ENCODE assay signal across 9 mouse cellular contexts in genomic region chr6:77243541-77244231, GRCm38 (mm10). TPM values are rescaled to one million over a fixed set of nuclear protein-coding genes. Genes with fewer than 3 reads are reported as not detected.
A peak's percentile ranks its signal among the peaks of the same experiment; 100 is the strongest.
DNase-seq lines count a peak whose midpoint lies in the region; ATAC-seq and TF ChIP-seq lines count a peak whose summit lies in the region.
"Had no signal": no experiment of that assay in that cellular context is flagged by ENCODE, and none has a peak within 500 bp of the region (broad histone marks: within the 10 kb centered on the region; RNA-seq: fewer than 3 reads in every experiment).

No protein-coding gene starts in this region.

- H3K36me3 ChIP-seq in heart, embryonic 15.5 days: no peaks in the 10 kb centered on the region
- no peaks in the 10 kb centered on the region for H3K36me3 ChIP-seq in forebrain, postnatal 0 days (ENCODE audit: insufficient read depth)

- H3K4me3 ChIP-seq in heart, embryonic 15.5 days: peak overlapping the region; percentile 51
- H3K4me3 ChIP-seq in forebrain, postnatal 0 days (ENCODE audit: low read depth, low read length): peak overlapping the region; percentile 64

- ATAC-seq in heart, embryonic 15.5 days (replicated peaks; ENCODE audit: insufficient number of reproducible peaks, insufficient read depth, low FRiP score, low read depth): 0 out of 2 replicates have a peak, but pooled peaks have one; percentile 10
- peak; percentile 34 for ATAC-seq in forebrain, postnatal 0 days

- DNase-seq in heart, postnatal 4 days: no peak
- DNase-seq in cerebellum, adult 9-10 months: peak; percentile 16
- DNase-seq in forebrain, postnatal 0 days: peak; percentile 70
- DNase-seq in layer of hippocampus, postnatal 25 days (ENCODE audit: extremely low spot score in 1 of 2, low spot score in 1 of 2): peak; percentile 45 to 49
- DNase-seq in neural tube, embryonic 10.5 days (ENCODE audit: extremely low spot score, low spot score): peak; percentile 71
- DNase-seq in spleen, postnatal 36 days (ENCODE audit: low spot score in 2 of 2): no peak
- no peak for DNase-seq in gastrocnemius, postnatal 25 days

- H3K4me1 ChIP-seq in heart, embryonic 15.5 days (replicated peaks): peaks cover 21% of the 10 kb centered on the region
- peaks cover 6% of the 10 kb centered on the region; the same call in 1 of the 2 replicates for H3K4me1 ChIP-seq in forebrain, postnatal 0 days (ENCODE audit: insufficient read depth)

- H3K9me3 ChIP-seq in heart, embryonic 15.5 days (replicated peaks): no peaks in the 10 kb centered on the region
- H3K9me3 ChIP-seq in forebrain, postnatal 0 days (ENCODE audit: low read length): no peaks in the 10 kb centered on the region

- 0 out of 2 replicates have a peak overlapping the region, but pooled peaks have one; percentile 6 for H3K9ac ChIP-seq in heart, embryonic 15.5 days
- H3K9ac ChIP-seq in forebrain, postnatal 0 days: peak overlapping the region; percentile 74

- H3K27ac ChIP-seq in heart, embryonic 15.5 days: no peak overlapping the region
- H3K27ac ChIP-seq in forebrain, postnatal 0 days (ENCODE audit: low read depth, low read length): peak overlapping the region; percentile 88

- peak; percentile 50 for TF ChIP-seq CTCF in forebrain, postnatal 0 days (IDR thresholded peaks at IDR 0.05; ENCODE audit: low read depth)

- WGBS in heart, embryonic 15.5 days: under 1% methylated on average over 43 of the region's 43 CpGs
- under 1% methylated on average over 43 of the region's 43 CpGs for WGBS in forebrain, postnatal 0 days

- peaks cover 67% of the 10 kb centered on the region for H3K27me3 ChIP-seq in heart, embryonic 15.5 days
- H3K27me3 ChIP-seq in forebrain, postnatal 0 days (ENCODE audit: insufficient read depth, low read length): no peaks in the 10 kb centered on the region

- H3K4me2 ChIP-seq in heart, embryonic 15.5 days: peak overlapping the region; percentile 89
- peak overlapping the region; percentile 85 for H3K4me2 ChIP-seq in forebrain, postnatal 0 days (ENCODE audit: low read depth)

RNA-seq across cellular contexts. Expression of gene Lrrtm1, which starts 1.2 kb away (rescaled TPM):
- 0.94 and 1.4 TPM in 2 replicates for polyA plus RNA-seq in heart, embryonic 15.5 days (2015; fragmentation: Nextera tagmentation; extraction: Ambion mirVana)
- under 1 TPM; 0.36 to 0.60 TPM for total RNA-seq in heart, postnatal 4 days (2021)
- total RNA-seq in forebrain, postnatal 0 days (2014; rRNA removed): 52.2 and 55.3 TPM in 2 replicates
- 74.1 and 74.7 TPM in 2 replicates for polyA plus RNA-seq in forebrain, postnatal 0 days (2015; fragmentation: Nextera tagmentation; extraction: Ambion mirVana)
- total RNA-seq in layer of hippocampus, postnatal 25 days (2021): 100 to 1,000 TPM; 117 to 125 TPM
- total RNA-seq in gastrocnemius, postnatal 25 days (2021): not detected
- total RNA-seq: MEL had no signal

Comparison
In these comparisons a context has a peak if more than half of its experiments do, and no peak if none do; other contexts are left out.
1. DNase-seq: peak in cerebellum, adult 9-10 months (single experiment), forebrain, postnatal 0 days (single experiment), layer of hippocampus, postnatal 25 days (2 of 2) and neural tube, embryonic 10.5 days (single experiment); none in heart, postnatal 4 days (single experiment), spleen, postnatal 36 days (0 of 2) and gastrocnemius, postnatal 25 days (single experiment).
2. RNA of gene Lrrtm1, which starts 1.2 kb away (total RNA-seq): 117 to 125 TPM in layer of hippocampus, postnatal 25 days and 52.2 to 55.3 TPM in forebrain, postnatal 0 days; 0.36 to 0.60 TPM in heart, postnatal 4 days and not detected in gastrocnemius, postnatal 25 days; every median in the first group is over 10 times any median in the second.